Mouse (Mus musculus): ENCODE data around the gene Atoh8. TPM values are rescaled to one million over a fixed set of nuclear protein-coding genes. Genes with fewer than 3 reads are reported as not detected.

Atoh8 gene
- polyA plus RNA-seq, 1 experiment from 2014 or later: 9.6 TPM

DNA sequence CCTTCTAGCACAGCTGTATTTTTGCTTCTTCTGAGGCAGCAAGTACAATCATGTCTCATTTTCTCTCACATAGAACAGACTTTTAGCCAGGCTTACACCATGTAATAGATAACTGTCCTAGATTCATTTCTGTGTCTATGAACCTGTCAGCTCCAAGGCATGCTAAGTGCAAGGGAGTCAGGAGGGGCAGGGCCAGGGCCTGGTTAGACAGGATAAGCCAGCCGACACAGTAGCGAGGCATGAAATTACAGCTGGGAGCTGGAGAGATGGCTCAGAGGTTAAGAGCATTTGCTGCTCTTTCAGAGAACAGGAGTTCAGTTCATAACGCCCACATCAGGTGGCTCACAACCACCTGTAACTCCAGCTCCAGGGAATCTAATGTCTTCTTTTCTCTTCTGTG, 38.7 kb downstream of the Atoh8 start:
- Histone ChIP-seq H3K4me3 (ENCODE audit: low read length) (no peak overlapping the region), H3K4me2 (ENCODE audit: low read depth, low read length) (no peak overlapping the region), H3K36me3 (ENCODE audit: control insufficient read depth, insufficient read depth, low read length) (no peaks in the 10 kb centered on the region), H3K4me1 (ENCODE audit: control insufficient read depth, insufficient read depth, low read length) (peaks cover 7% of the 10 kb centered on the region), H3K27me3 (replicated peaks; ENCODE audit: control insufficient read depth, insufficient read depth, low read length) (no peaks in the 10 kb centered on the region), H3K27ac (ENCODE audit: low read length) (no peak overlapping the region), H3K9ac (ENCODE audit: low read depth, low read length) (no peak overlapping the region), H3K9me3 (ENCODE audit: control insufficient read depth, low read length) (no peaks in the 10 kb centered on the region)
- WGBS: 72% methylated on average over 3 of the region's 3 CpGs
- ATAC-seq: no peak

GRCm38 (mm10) chr6:72190577-72190976, 44.8 kb downstream of the Atoh8 start:
- Histone ChIP-seq H3K36me3 (ENCODE audit: control insufficient read depth, insufficient read depth, low read length) (no peaks in the 10 kb centered on the region), H3K4me3 (ENCODE audit: low read length) (no peak overlapping the region), H3K4me2 (ENCODE audit: low read depth, low read length) (no peak overlapping the region), H3K4me1 (ENCODE audit: control insufficient read depth, insufficient read depth, low read length) (peaks cover 20% of the 10 kb centered on the region), H3K9ac (ENCODE audit: low read depth, low read length) (no peak overlapping the region), H3K9me3 (ENCODE audit: control insufficient read depth, low read length) (no peaks in the 10 kb centered on the region), H3K27ac (ENCODE audit: low read length) (no peak overlapping the region), H3K27me3 (replicated peaks; ENCODE audit: control insufficient read depth, insufficient read depth, low read length) (peaks cover 4% of the 10 kb centered on the region; the same call in 1 of the 2 replicates)
- WGBS: 55% methylated on average over 5 of the region's 5 CpGs
- ATAC-seq: no peak

- WGBS: 22% methylated on average over 6 of the region's 6 CpGs
- Histone ChIP-seq H3K4me2 (ENCODE audit: low read depth, low read length) (no peak overlapping the region), H3K27ac (ENCODE audit: low read length) (no peak overlapping the region), H3K27me3 (replicated peaks; ENCODE audit: control insufficient read depth, insufficient read depth, low read length) (peaks cover 4% of the 10 kb centered on the region; the same call in 1 of the 2 replicates), H3K36me3 (ENCODE audit: control insufficient read depth, insufficient read depth, low read length) (no peaks in the 10 kb centered on the region), H3K9me3 (ENCODE audit: control insufficient read depth, low read length) (no peaks in the 10 kb centered on the region), H3K4me3 (ENCODE audit: low read length) (no peak overlapping the region), H3K9ac (ENCODE audit: low read depth, low read length) (no peak overlapping the region), H3K4me1 (ENCODE audit: control insufficient read depth, insufficient read depth, low read length) (peaks cover 20% of the 10 kb centered on the region)
- no peak for ATAC-seq
Measured at GRCm38 (mm10) chr6:72190120-72190519, 45.3 kb downstream of the Atoh8 start.

GRCm38 (mm10) chr6:72189061-72189863, 46.1 kb downstream of the Atoh8 start:
- Histone ChIP-seq H3K9ac (ENCODE audit: low read depth, low read length) (peak overlapping the region; percentile 54), H3K4me2 (ENCODE audit: low read depth, low read length) (peak overlapping the region; percentile 54), H3K9me3 (ENCODE audit: control insufficient read depth, low read length) (no peaks in the 10 kb centered on the region), H3K36me3 (ENCODE audit: control insufficient read depth, insufficient read depth, low read length) (no peaks in the 10 kb centered on the region), H3K4me1 (ENCODE audit: control insufficient read depth, insufficient read depth, low read length) (peaks cover 20% of the 10 kb centered on the region), H3K27ac (ENCODE audit: low read length) (peak overlapping the region; percentile 80), H3K4me3 (ENCODE audit: low read length) (peak overlapping the region; percentile 16; the same call in 1 of the 2 replicates), H3K27me3 (replicated peaks; ENCODE audit: control insufficient read depth, insufficient read depth, low read length) (peaks cover 4% of the 10 kb centered on the region; the same call in 1 of the 2 replicates)
- ATAC-seq: peak; percentile 73
- 3% methylated on average over 29 of the region's 29 CpGs for WGBS

DNA sequence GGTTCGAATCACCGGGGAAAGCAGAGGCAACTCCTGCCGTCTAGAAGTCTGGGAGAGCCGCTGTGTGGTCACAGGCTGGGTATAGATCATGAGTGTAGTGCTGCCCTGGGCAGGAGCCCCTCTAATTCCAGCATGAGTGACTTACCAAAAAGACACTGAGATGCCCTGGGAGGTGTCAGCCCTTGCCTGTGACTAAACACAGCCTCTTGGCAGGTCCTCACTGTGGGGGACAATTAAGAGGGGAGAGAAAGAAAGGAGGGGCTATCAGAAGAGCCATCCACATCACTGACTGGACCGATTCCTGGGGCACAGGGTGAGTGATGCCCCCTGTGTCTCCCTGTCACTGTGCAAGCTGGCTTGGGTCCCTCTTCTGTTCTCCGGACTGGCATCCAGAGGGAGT, 48.6 kb downstream of the Atoh8 start:
- WGBS: 80% methylated on average over 6 of the region's 6 CpGs
- ATAC-seq: no peak
- peaks cover 4% of the 10 kb centered on the region; the same call in 1 of the 2 replicates for H3K27me3 ChIP-seq (replicated peaks; ENCODE audit: control insufficient read depth, insufficient read depth, low read length)

GRCm38 (mm10) chr6:72185893-72186490, 49.4 kb downstream of the Atoh8 start:
- ATAC-seq: peak; percentile 34; the same call in 1 of the 2 replicates
- H3K4me3 ChIP-seq (ENCODE audit: low read length): no peak overlapping the region
- peaks cover 20% of the 10 kb centered on the region for H3K4me1 ChIP-seq (ENCODE audit: control insufficient read depth, insufficient read depth, low read length)
- no peak overlapping the region for H3K4me2 ChIP-seq (ENCODE audit: low read depth, low read length)
- no peak overlapping the region for H3K9ac ChIP-seq (ENCODE audit: low read depth, low read length)
- WGBS: 5% methylated on average over 6 of the region's 6 CpGs
- H3K36me3 ChIP-seq (ENCODE audit: control insufficient read depth, insufficient read depth, low read length): no peaks in the 10 kb centered on the region
- no peak overlapping the region for H3K27ac ChIP-seq (ENCODE audit: low read length)
- peaks cover 4% of the 10 kb centered on the region; the same call in 1 of the 2 replicates for H3K27me3 ChIP-seq (replicated peaks; ENCODE audit: control insufficient read depth, insufficient read depth, low read length)
- no peaks in the 10 kb centered on the region for H3K9me3 ChIP-seq (ENCODE audit: control insufficient read depth, low read length)

More for the DNA sequence above, 48.6 kb downstream of the Atoh8 start:
- Histone ChIP-seq H3K4me2 (ENCODE audit: low read depth, low read length) (no peak overlapping the region), H3K9ac (ENCODE audit: low read depth, low read length) (no peak overlapping the region), H3K27ac (ENCODE audit: low read length) (no peak overlapping the region), H3K9me3 (ENCODE audit: control insufficient read depth, low read length) (no peaks in the 10 kb centered on the region), H3K4me3 (ENCODE audit: low read length) (no peak overlapping the region), H3K36me3 (ENCODE audit: control insufficient read depth, insufficient read depth, low read length) (no peaks in the 10 kb centered on the region), H3K4me1 (ENCODE audit: control insufficient read depth, insufficient read depth, low read length) (peaks cover 20% of the 10 kb centered on the region)

DNA sequence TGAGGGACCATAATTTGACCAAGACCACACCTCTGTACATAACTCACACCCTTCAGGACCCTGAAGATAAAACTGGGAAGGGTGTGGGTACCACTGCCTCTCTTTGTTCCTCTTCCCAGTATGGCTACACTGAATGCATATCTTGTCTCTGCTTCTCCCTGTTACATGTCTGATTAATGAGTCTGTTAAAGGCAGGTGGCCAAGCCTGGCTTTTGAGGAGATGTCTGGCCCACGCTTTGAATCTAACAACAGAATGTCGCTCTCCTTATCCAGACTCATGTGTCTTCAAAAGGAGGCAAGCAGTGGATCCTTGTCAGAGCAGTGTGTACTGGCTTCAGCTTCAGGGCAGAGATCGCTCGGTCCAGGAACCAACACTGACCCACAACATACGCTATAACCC, 50.8 kb downstream of the Atoh8 start:
- ATAC-seq: no peak

GRCm38 (mm10) chr6:72179562-72180502, 55.5 kb downstream of the Atoh8 start:
- H3K4me2 ChIP-seq (ENCODE audit: low read depth, low read length): no peak overlapping the region
- 62% methylated on average over 12 of the region's 12 CpGs for WGBS
- H3K4me1 ChIP-seq (ENCODE audit: control insufficient read depth, insufficient read depth, low read length): no peaks in the 10 kb centered on the region
- no peak for ATAC-seq
- H3K27ac ChIP-seq (ENCODE audit: low read length): no peak overlapping the region
- H3K9me3 ChIP-seq (ENCODE audit: control insufficient read depth, low read length): no peaks in the 10 kb centered on the region
- no peaks in the 10 kb centered on the region for H3K36me3 ChIP-seq (ENCODE audit: control insufficient read depth, insufficient read depth, low read length)
- H3K4me3 ChIP-seq (ENCODE audit: low read length): no peak overlapping the region
- no peak overlapping the region for H3K9ac ChIP-seq (ENCODE audit: low read depth, low read length)
- H3K27me3 ChIP-seq (replicated peaks; ENCODE audit: control insufficient read depth, insufficient read depth, low read length): no peaks in the 10 kb centered on the region

More for the DNA sequence above, 50.8 kb downstream of the Atoh8 start:
- Histone ChIP-seq H3K27me3 (replicated peaks; ENCODE audit: control insufficient read depth, insufficient read depth, low read length) (peaks cover 4% of the 10 kb centered on the region; the same call in 1 of the 2 replicates), H3K27ac (ENCODE audit: low read length) (no peak overlapping the region), H3K4me2 (ENCODE audit: low read depth, low read length) (no peak overlapping the region), H3K9me3 (ENCODE audit: control insufficient read depth, low read length) (no peaks in the 10 kb centered on the region), H3K4me1 (ENCODE audit: control insufficient read depth, insufficient read depth, low read length) (peaks cover 13% of the 10 kb centered on the region), H3K9ac (ENCODE audit: low read depth, low read length) (no peak overlapping the region), H3K36me3 (ENCODE audit: control insufficient read depth, insufficient read depth, low read length) (no peaks in the 10 kb centered on the region), H3K4me3 (ENCODE audit: low read length) (no peak overlapping the region)
- WGBS: 77% methylated on average over 5 of the region's 5 CpGs

- WGBS: 88% methylated on average over 3 of the region's 3 CpGs
- H3K9me3 ChIP-seq (ENCODE audit: control insufficient read depth, low read length): no peaks in the 10 kb centered on the region
- H3K27ac ChIP-seq (ENCODE audit: low read length): no peak overlapping the region
- H3K4me2 ChIP-seq (ENCODE audit: low read depth, low read length): no peak overlapping the region
- no peaks in the 10 kb centered on the region for H3K36me3 ChIP-seq (ENCODE audit: control insufficient read depth, insufficient read depth, low read length)
- H3K4me3 ChIP-seq (ENCODE audit: low read length): no peak overlapping the region
- no peaks in the 10 kb centered on the region for H3K4me1 ChIP-seq (ENCODE audit: control insufficient read depth, insufficient read depth, low read length)
- H3K9ac ChIP-seq (ENCODE audit: low read depth, low read length): no peak overlapping the region
- no peak for ATAC-seq
- no peaks in the 10 kb centered on the region for H3K27me3 ChIP-seq (replicated peaks; ENCODE audit: control insufficient read depth, insufficient read depth, low read length)
Measured at GRCm38 (mm10) chr6:72179006-72179405, 56.4 kb downstream of the Atoh8 start.

All from intestine, embryonic 16.5 days (tissue).